Mouse (Mus musculus): ENCODE measurements around the gene Olfr470. TPM values are rescaled to one million over a fixed set of nuclear protein-coding genes. Genes with fewer than 3 reads are reported as not detected.

The Olfr470 gene
- total RNA-seq (2023), result not detected

DNA sequence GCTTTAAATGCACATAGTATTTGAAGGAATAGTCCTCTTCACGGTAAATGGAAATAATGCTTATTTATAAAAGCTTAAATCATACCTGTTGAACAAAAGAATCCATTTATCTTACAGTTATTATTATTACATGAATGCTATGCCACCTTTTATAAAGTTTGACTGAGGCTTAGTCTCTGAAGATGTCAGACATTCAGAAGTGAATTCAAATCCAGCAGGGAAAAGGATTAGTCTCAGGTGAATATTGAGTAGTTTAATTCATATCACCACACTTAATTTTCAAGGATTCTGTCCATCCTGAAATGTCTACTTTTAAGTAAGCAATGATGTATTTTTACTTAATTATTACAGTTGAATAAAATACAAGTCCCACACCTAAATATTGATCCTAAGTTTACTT, at the start of gene Olfr470:
Olfr470 (minus strand) TSS at position 101 of the 400 bp plus-strand sequence.

DNA sequence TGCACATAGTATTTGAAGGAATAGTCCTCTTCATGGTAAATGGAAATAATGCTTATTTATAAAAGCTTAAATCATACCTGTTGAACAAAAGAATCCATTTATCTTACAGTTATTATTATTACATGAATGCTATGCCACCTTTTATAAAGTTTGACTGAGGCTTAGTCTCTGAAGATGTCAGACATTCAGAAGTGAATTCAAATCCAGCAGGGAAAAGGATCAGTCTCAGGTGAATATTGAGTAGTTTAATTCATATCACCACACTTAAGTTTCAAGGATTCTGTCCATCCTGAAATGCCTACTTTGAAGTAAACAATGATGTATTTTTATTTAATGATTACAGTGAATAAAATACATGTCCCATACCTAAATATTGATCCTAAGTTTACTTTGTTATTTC, 21.8 kb downstream of the Olfr470 start, which contains the start of gene Olfr469:
Olfr469 (minus strand) TSS at position 101 of the 400 bp plus-strand sequence.

GRCm38 (mm10) chr7:107811963-107812362, 35.3 kb downstream of the Olfr470 start, which contains the start of gene Olfr467:
Olfr467 (plus strand) TSS chr7:107812263.

GRCm38 (mm10) chr7:107801108-107801507, 46.2 kb downstream of the Olfr470 start, which contains the start of gene Ovch2:
Ovch2 (minus strand) TSS chr7:107801208.

Other genes starting within 250 kb of the Olfr470 start
- not detected for gene 5330417H12Rik, start 222.3 kb downstream of the Olfr470 start, total RNA-seq (2023)
- not detected for gene Cyb5r2, start 89.5 kb downstream of the Olfr470 start, total RNA-seq (2023)
- not detected for gene Ovch2, start 46.3 kb downstream of the Olfr470 start, total RNA-seq (2023)
- gene Olfr467, start 35.2 kb downstream of the Olfr470 start, total RNA-seq (2023), result not detected
- not detected for gene Olfr469, start 21.9 kb downstream of the Olfr470 start, total RNA-seq (2023)
- under 1 TPM in 1 of 2 experiments, not detected in 1; 0.17 TPM for gene Olfr472, start 50.4 kb upstream of the Olfr470 start, total RNA-seq (2023)
- not detected for gene Olfr473, start 83.0 kb upstream of the Olfr470 start, total RNA-seq (2023)
- gene Olfr474, start 107.2 kb upstream of the Olfr470 start, total RNA-seq (2023), result not detected
- not detected for gene Olfr476, start 117.3 kb upstream of the Olfr470 start, total RNA-seq (2023)
- gene Olfr477, start 139.2 kb upstream of the Olfr470 start, total RNA-seq (2023), result not detected
- not detected for gene Olfr478, start 186.5 kb upstream of the Olfr470 start, total RNA-seq (2023)
- gene Olfr479, start 203.2 kb upstream of the Olfr470 start, total RNA-seq (2023), result not detected
- gene Olfr480, start 219.9 kb upstream of the Olfr470 start, total RNA-seq (2023), result not detected
- not detected for gene Olfr481, start 232.4 kb upstream of the Olfr470 start, total RNA-seq (2023)

Measured in T-cell, adult 66 days (primary cell).